Mouse (Mus musculus): ENCODE data around the gene Tmem143.
"Not testable (repeated sequence)": the region's sequence is repeated elsewhere in the genome, so short reads cannot be mapped to it uniquely, and the experiment has no call there.

The Tmem143 gene

GRCm38 (mm10) chr7:45887246-45887645 lies 9.5 kb upstream of the Tmem143 start:
- DNase-seq (ENCODE audit: low read depth) = no peak

GRCm38 (mm10) chr7:45892651-45893050 lies 4.1 kb upstream of the Tmem143 start:
- no peak for DNase-seq (ENCODE audit: low read depth)

GRCm38 (mm10) chr7:45895931-45896516 lies 717 bp upstream of the Tmem143 start:
- DNase-seq (ENCODE audit: low read depth) = no peak

- no peak for DNase-seq (ENCODE audit: low read depth)
Measured at GRCm38 (mm10) chr7:45897258-45897757, 567 bp downstream of the Tmem143 start.

DNA sequence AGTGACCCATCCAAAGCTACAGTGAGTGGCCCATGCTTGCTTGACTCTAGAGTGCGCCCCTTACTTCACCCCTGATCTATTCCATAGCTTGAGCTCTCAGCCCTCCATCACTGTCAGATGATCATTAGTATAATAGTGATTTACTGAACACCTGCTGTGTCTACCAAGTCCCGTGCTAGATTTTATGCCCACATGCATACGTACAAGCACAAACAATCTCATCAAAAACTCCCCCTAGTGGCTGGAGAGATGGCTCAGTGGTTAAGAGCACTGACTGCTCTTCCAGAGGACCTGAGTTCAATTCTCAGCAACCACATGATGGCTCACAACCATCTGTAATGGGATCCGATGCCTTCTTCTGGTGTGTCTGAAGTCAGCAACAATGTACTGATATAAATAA lies 1.4 kb downstream of the Tmem143 start:
- not testable (repeated sequence) for DNase-seq (ENCODE audit: low read depth)

DNA sequence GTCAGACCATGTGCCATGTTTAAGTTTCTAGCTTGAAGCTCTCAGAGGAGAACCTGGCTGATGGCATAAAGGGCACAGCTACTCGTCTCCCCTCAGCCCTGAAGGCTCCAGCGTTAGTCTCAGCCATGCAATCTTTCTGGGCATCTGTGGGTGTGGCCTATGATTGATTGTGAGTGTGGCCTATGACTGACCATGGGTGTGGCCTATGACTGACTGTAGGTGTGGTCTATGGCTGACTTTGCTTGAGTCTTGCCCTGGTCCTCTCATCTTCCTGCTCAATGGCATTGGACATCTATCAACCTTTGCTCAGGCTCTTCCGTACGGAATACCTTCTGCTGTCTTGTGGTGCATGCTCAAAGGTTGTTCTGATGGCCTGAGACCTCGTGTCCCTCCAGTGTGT lies 4.8 kb downstream of the Tmem143 start:
- DNase-seq (ENCODE audit: low read depth) = peak; percentile 62

DNA sequence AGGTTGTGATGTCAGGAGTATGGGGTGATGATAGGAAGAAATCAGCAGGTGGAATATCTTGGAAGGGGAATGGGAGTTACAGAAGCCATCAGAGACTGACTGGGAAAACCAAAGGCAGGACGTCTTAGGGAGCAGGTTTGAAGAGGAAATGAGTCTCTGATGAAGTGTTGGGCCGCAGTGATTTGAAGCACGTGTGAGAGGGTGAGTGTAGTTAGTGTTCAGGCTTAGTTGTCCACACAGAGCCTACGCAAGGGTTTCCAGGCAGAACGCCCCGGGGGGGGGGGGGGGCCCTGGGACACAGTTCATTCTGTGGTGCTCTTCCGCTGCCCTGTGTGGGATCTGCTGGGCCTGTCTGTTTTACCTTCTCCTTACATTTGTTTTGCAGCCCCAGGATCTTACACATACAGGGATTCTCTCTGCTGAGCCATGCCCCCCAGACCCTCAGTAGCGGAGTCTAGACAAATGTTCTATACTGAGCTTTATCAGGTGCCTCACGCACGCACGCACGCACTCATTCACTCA lies 5.8 kb downstream of the Tmem143 start:
- DNase-seq (ENCODE audit: low read depth) = no peak

- no peak for DNase-seq (ENCODE audit: low read depth)
Measured at GRCm38 (mm10) chr7:45906622-45907021, 9.9 kb downstream of the Tmem143 start.

DNA sequence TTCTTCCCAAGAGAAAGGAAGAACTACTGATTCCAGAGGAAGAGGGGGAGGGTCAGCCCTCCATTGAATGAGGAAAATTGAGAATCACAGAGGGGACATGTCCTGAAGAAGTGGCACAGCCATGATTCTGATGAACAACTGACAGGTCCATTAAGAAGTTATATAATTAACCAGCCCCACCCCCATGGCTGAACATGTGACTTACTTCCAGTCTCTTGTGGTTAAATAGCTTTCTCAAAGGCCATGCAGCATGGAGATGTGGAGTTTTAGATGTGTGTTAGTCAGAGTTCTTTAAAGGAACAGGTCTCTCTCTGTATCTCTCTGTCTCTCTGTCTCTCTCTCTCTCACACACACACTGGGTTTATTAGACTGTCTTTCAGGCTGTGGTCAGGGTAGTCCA lies 11.6 kb downstream of the Tmem143 start:
- no peak for DNase-seq (ENCODE audit: low read depth)

GRCm38 (mm10) chr7:45909145-45909544 lies 12.4 kb downstream of the Tmem143 start:
- DNase-seq (ENCODE audit: low read depth) = no peak

DNA sequence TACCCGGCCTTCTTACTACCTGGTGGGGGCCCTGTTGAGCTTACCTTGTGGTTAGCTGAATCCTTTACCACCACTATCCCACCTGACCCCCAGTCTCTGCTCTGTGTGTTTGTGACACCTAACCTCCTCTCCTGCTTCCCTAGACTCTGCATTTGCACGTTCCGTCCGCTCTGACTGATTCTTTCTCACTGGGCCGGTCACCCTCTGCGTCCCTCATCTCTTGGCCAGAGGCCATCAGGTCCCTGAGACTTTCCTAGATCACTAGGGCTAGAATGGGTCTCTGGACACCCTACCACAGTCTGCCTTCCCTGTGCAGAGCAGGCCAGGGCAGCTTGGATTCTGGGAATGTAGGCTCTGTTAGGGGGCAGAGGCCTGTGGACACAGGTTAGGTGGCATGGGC lies 17.3 kb downstream of the Tmem143 start:
- DNase-seq (ENCODE audit: low read depth) = no peak

DNA sequence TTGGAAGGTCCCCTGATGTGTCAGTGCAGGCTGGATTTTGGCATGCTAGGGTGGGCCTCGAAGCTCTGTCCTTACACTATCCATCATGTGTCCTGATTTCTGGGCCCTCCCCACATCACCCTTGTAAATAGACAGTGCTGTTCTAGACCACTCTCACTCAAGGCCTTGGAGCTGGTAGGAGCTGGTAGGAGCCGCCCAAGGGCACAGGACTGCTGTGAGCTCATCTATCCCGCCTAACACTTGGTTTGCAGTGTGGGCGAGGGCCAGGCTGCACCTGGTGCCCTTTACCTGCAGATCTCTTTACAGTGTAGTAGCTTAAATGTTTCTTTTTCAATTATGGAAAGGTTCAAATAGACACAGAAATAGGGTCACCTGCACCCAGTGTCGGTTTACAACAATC lies 18.3 kb downstream of the Tmem143 start:
- no peak for DNase-seq (ENCODE audit: low read depth)

- peak; percentile 71 for DNase-seq (ENCODE audit: low read depth)
Measured at GRCm38 (mm10) chr7:45916056-45917003, 19.6 kb downstream of the Tmem143 start.

- no peak for DNase-seq (ENCODE audit: low read depth)
Measured at GRCm38 (mm10) chr7:45917004-45917704, 20.4 kb downstream of the Tmem143 start.

GRCm38 (mm10) chr7:45917926-45918325 lies 21.2 kb downstream of the Tmem143 start:
- no peak for DNase-seq (ENCODE audit: low read depth)

- no peak for DNase-seq (ENCODE audit: low read depth)
Measured at GRCm38 (mm10) chr7:45919083-45919671, 22.4 kb downstream of the Tmem143 start.

GRCm38 (mm10) chr7:45919761-45920160 lies 23.0 kb downstream of the Tmem143 start:
- DNase-seq (ENCODE audit: low read depth) = no peak

GRCm38 (mm10) chr7:45920583-45921241 lies 24.0 kb downstream of the Tmem143 start:
- DNase-seq (ENCODE audit: low read depth) = peak; percentile 64

- peak; percentile 73 for DNase-seq (ENCODE audit: low read depth)
Measured at GRCm38 (mm10) chr7:45921242-45921621, 24.5 kb downstream of the Tmem143 start, which contains the start of gene Emp3. Gene Emp3 (minus strand): TSS chr7:45921404.

DNA sequence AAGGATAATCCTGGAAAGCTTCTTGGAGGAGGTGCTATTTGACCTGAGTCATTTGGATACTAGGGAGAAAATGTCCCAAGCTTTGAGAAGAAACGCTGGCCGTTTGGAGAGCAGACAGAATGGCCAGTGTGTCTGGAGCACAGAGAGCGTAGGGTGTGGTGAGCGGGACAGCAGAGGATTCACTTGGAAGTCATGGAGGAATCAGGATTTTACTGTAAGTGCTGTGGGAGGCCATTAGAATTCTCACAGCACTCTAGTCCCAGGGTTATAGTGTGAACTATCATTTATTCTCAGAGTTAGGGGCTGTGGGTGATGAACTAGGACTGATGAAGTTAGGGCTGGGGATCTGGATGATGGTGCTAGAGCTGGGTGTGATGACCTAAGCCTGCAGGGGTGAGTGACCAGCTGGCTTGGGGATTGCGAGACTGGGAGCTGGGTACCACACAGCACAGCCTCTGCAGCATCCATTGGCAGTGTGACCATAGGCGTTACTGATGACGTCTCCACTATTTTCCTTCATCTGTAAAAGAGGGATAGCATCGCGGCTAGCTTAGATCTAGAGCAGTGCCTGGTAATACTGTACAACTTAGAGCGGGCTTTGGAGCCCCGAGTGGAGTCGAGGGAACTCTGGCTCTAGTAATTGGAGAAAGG lies 25.3 kb downstream of the Tmem143 start:
- DNase-seq (ENCODE audit: low read depth) = no peak
